Mouse (Mus musculus) testis, adult 2 months (tissue): ENCODE results near the gene Wwtr1. TPM values are rescaled to one million over a fixed set of nuclear protein-coding genes. Genes with fewer than 3 reads are reported as not detected.

ENCODE experiments used
- H3K27ac ChIP-seq: fragments of 200-500 bp; 2 replicates; pipeline ENCODE4 v1.5.1; 2012; ENCODE audit warnings: low read depth, low read length; ENCODE audit not compliant: control insufficient read depth, insufficient read depth
- H3K27me3 ChIP-seq: fragments of 200-500 bp; 2 replicates; pipeline ENCODE4 v1.6.1; 2012; ENCODE audit warnings: mild to moderate bottlenecking, low read length, moderate library complexity; ENCODE audit not compliant: control insufficient read depth, insufficient read depth
- H3K36me3 ChIP-seq: fragments of 200-500 bp; 2 replicates; pipeline ENCODE4 v1.6.1; 2012; ENCODE audit warnings: mild to moderate bottlenecking, low read length; ENCODE audit not compliant: control insufficient read depth, insufficient read depth
- H3K4me1 ChIP-seq: fragments of 200-500 bp; 2 replicates; pipeline ENCODE4 v1.6.1; 2012; ENCODE audit warnings: low read length; ENCODE audit not compliant: control insufficient read depth, insufficient read depth
- H3K4me3 ChIP-seq: fragments of 200-500 bp; 2 replicates; pipeline ENCODE4 v1.5.1; 2012; ENCODE audit warnings: low read depth, mild to moderate bottlenecking, low read length, moderate library complexity, mixed read lengths; ENCODE audit not compliant: control insufficient read depth
- CTCF ChIP-seq: fragments of 200-500 bp; IDR thresholded peaks from 2 replicates; pipeline ENCODE4 v1.5.1; 2012; ENCODE audit warnings: low read depth, mild to moderate bottlenecking, inconsistent platforms, low read length, moderate library complexity; ENCODE audit not compliant: control insufficient read depth, insufficient read depth, insufficient replicate concordance
- POLR2A ChIP-seq: fragments of 200-500 bp; IDR thresholded peaks from 2 replicates; pipeline ENCODE4 v1.6.1; 2012; ENCODE audit warnings: low read depth, mild to moderate bottlenecking, inconsistent platforms, low read length, moderate library complexity; ENCODE audit not compliant: control insufficient read depth
- polyA plus RNA-seq: library from polyadenylated mRNA; depleted of rRNA; stranded (reverse); fragments of >200 nt; gene quantifications from 2 replicates; pipeline ENCODE4 v1.2.3, GENCODE M21; 2012

The Wwtr1 gene
- polyA plus RNA-seq, 1 experiment: 23.0 TPM

DNA sequence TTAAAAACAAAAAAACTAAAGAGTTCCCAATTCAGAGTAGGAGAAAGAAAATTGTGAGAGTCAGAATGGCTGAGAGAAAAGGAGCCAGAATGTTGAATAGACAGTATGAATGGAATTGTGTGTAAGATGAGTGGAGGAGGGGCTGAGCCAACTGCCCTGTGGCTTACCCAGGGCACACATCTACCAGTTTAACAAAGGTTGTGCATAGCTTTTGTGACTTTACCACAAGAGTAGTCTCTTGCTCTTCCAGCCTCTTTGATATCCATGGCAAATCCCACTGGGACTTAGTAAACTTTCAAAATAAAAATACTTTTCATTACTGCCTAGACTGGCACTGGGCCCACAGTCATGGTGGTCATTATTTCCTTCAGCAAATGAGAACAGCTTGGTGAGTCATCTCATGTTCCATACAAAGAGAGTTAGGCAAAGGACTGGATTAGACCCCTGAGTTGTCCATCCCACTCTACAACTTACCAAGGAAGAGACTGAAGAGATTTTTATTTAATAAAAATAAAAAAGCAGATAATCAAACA, 32.8 kb downstream of the Wwtr1 start:
- H3K36me3 ChIP-seq: no peaks in the 10 kb centered on the region
- TF ChIP-seq POLR2A: no peak
- no peak for TF ChIP-seq CTCF
- H3K27ac ChIP-seq: no peak overlapping the region
- no peak overlapping the region for H3K4me3 ChIP-seq
- no peaks in the 10 kb centered on the region for H3K4me1 ChIP-seq
- no peaks in the 10 kb centered on the region for H3K27me3 ChIP-seq

- TF ChIP-seq POLR2A (no peak), CTCF (no peak)
- H3K4me1 ChIP-seq: no peaks in the 10 kb centered on the region
- no peak overlapping the region for H3K4me3 ChIP-seq
- H3K36me3 ChIP-seq: no peaks in the 10 kb centered on the region
- H3K27ac ChIP-seq: no peak overlapping the region
- H3K27me3 ChIP-seq: no peaks in the 10 kb centered on the region
Measured at GRCm38 (mm10) chr3:57541205-57541604, 34.5 kb downstream of the Wwtr1 start.

DNA sequence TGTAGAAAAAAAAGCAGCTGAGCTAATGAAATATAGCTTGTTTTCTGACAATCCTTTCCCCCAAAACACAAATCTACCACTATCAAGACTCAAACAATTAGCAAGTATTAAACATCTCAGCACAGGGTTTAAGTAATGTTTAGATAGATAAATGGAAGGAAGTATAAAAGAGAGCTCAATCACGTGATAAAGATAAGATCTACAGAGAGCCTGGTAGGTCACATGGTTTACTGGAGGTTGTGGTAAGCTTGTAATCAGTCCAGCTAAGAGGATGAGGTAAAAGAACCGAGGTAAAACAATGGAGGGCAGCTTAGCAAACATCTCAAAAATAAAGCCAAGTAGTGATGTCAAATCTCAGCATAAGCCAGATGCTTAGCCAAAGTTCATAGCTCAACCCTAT, 35.2 kb downstream of the Wwtr1 start:
- no peaks in the 10 kb centered on the region for H3K4me1 ChIP-seq
- H3K27me3 ChIP-seq: no peaks in the 10 kb centered on the region
- TF ChIP-seq CTCF: no peak
- H3K27ac ChIP-seq: no peak overlapping the region
- no peaks in the 10 kb centered on the region for H3K36me3 ChIP-seq
- no peak overlapping the region for H3K4me3 ChIP-seq

DNA sequence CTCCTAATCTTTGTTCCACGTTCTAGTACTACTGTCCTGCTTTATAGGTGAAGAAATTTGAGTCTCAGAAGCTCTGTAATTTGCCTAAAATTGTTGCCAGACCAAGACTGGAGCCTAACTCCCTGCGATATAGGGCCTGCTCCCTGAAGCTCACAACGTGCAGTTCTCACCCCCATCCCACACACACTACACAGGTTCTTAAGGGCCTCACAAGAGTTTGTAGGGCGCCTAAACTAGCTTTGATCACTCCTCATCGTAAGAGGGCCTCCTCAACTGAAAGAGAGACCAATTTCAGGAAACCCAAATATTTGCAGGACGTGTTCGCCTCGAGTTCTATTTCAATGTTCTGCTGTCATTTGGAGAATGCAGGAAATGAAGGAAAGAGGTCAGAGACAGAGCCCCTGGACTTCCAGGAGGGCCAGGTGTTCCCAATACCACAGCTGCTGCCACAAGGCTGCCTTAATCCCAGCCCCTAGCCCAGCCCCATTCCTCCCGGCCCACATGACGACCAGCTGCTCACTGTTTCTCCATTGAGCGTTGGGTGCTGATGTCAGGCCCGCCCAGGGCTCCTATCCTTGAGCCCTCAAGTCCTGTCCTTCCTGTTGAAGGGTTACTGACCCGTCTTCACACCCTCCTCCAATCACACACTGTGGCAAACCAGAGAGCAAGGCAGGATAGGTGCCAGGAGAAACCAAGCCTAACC, 40.1 kb downstream of the Wwtr1 start:
- no peak overlapping the region for H3K27ac ChIP-seq
- TF ChIP-seq POLR2A: no peak
- TF ChIP-seq CTCF: no peak
- H3K36me3 ChIP-seq: no peaks in the 10 kb centered on the region
- no peaks in the 10 kb centered on the region for H3K27me3 ChIP-seq
- no peaks in the 10 kb centered on the region for H3K4me1 ChIP-seq
- H3K4me3 ChIP-seq: no peak overlapping the region

DNA sequence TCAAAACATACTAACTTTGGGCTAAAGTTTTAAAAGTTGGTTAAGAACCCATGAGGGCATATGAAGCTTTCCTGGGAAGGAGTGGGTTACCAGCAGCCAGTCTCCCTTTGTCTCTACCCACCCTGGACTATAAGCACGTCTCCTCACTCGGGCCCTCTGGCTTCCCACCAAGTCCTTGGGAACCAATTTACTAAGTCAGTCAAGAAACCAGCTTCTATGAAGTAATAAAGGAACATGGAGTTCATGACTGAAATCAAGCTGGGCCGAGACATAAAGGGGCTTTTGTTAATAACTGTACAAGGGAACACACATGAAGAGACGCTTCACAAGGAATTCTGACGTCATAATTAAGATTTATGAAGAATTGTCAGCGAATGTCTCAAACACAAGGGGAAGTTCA, 41.3 kb downstream of the Wwtr1 start:
- H3K36me3 ChIP-seq: no peaks in the 10 kb centered on the region
- no peaks in the 10 kb centered on the region for H3K4me1 ChIP-seq
- H3K27me3 ChIP-seq: no peaks in the 10 kb centered on the region
- H3K27ac ChIP-seq: no peak overlapping the region
- TF ChIP-seq CTCF (no peak), POLR2A (no peak)
- no peak overlapping the region for H3K4me3 ChIP-seq

DNA sequence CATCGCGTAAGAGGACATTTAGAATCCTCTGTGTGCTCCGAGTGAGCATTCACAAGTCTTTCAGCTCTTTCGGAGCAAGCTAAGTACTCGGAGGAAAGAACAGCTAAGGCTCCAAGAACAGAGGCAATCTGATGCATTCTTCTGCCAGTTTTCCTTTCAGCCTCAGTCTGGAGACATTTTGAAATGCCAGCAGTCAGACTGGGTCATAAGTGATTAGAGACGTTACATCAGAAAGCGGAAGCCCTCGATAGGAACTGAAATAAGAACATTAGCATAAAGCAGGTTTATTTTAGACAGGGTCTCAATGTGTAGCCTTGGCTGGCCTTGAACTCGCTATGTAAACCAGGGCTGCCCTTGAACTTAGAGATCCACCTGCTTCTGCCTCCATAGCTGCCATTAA, 41.8 kb downstream of the Wwtr1 start:
- Histone ChIP-seq H3K4me3 (no peak overlapping the region), H3K27ac (no peak overlapping the region), H3K36me3 (no peaks in the 10 kb centered on the region), H3K27me3 (no peaks in the 10 kb centered on the region), H3K4me1 (no peaks in the 10 kb centered on the region)
- no peak for TF ChIP-seq POLR2A
- no peak for TF ChIP-seq CTCF

- H3K4me1 ChIP-seq: no peaks in the 10 kb centered on the region
- no peak for TF ChIP-seq POLR2A
- TF ChIP-seq CTCF: no peak
- H3K4me3 ChIP-seq: no peak overlapping the region
- H3K27me3 ChIP-seq: no peaks in the 10 kb centered on the region
- no peak overlapping the region for H3K27ac ChIP-seq
- no peaks in the 10 kb centered on the region for H3K36me3 ChIP-seq
Measured at GRCm38 (mm10) chr3:57532991-57533725, 42.6 kb downstream of the Wwtr1 start.
